Mouse (Mus musculus) cerebellum, adult 2 months (tissue): ENCODE measurements around the gene Snd1.

Experiments used
- CTCF ChIP-seq: fragments of 200-500 bp; IDR thresholded peaks from 2 replicates; pipeline ENCODE4 v1.5.1; 2011; ENCODE audit warnings: low read depth, mild to moderate bottlenecking, control low read depth, low read length, moderate library complexity, borderline replicate concordance; ENCODE audit not compliant: insufficient read depth
- POLR2A ChIP-seq: fragments of 200-500 bp; IDR thresholded peaks from 2 replicates; pipeline ENCODE4 v1.6.1; 2011; ENCODE audit warnings: low read length, control low read depth, borderline replicate concordance; ENCODE audit not compliant: insufficient read depth

GRCm38 (mm10) chr6:28766622-28767021 is 291.7 kb downstream of the Snd1 start:
- no peak for TF ChIP-seq POLR2A
- TF ChIP-seq CTCF, result no peak
